Mouse (Mus musculus) kidney, adult 2 months (tissue): ENCODE results near the gene Pde4d.

Source experiments
- CTCF ChIP-seq: fragments of 200-500 bp; conservative IDR thresholded peaks from 2 replicates; pipeline ENCODE4 v1.5.1; 2011; ENCODE audit warnings: low read depth, mild to moderate bottlenecking, control low read depth, low read length, moderate library complexity, mixed read lengths; ENCODE audit not compliant: insufficient read depth, insufficient read length
- POLR2A ChIP-seq: fragments of 200-500 bp; IDR thresholded peaks from one replicate; pipeline ENCODE4 v1.6.1; 2011; ENCODE audit warnings: low read depth, low read length, control low read depth

- TF ChIP-seq POLR2A, result no peak
- TF ChIP-seq CTCF, result no peak
Measured at GRCm38 (mm10) chr13:109903764-109904510, 1454.2 kb downstream of the Pde4d start.
